Mouse (Mus musculus): ENCODE data around the gene Trh.
A peak's percentile ranks its signal among the peaks of the same experiment; 100 is the strongest.

Gene Trh

DNA sequence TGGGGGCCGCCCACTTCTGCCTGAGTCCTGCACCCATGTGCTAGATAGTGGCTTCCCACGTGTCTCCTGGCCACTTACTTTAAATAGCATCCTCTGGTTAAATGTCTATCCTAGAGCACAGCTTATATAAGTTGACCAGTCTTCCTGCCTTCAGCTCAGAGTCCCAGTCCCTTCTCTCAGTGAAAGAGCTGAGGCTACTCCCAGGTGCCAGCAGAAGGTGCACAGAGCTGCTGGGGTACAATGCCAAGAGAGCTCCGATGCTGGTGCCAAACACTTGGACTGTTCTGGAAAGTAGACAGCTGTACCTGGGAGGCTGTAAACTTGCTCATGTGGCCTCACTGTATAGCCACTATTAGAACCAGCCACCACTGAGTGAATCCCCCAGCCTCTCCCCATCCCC, 22.4 kb downstream of the Trh start:
- no peak for DNase-seq (ENCODE audit: low read depth, low spot score)

DNA sequence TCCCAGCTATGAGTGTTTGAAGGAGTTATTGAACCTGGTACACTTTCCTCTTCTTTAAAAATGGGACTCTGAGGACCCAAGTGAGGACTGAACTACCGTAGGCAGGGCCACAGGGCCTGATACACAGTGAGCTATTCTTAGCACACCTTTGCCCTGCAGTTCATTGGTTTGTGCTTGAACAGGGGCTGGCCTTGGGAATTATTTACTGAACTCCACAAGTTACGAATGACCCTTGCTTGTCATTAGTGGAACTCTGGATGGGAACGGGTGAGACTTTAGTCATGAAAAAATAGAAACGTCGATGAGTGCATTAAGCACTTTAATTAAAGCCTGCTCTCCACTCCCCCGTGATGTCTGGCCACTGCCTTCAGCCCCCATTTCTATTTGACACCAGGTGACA, 22.8 kb downstream of the Trh start:
- DNase-seq (ENCODE audit: low read depth, low spot score), result no peak

DNA sequence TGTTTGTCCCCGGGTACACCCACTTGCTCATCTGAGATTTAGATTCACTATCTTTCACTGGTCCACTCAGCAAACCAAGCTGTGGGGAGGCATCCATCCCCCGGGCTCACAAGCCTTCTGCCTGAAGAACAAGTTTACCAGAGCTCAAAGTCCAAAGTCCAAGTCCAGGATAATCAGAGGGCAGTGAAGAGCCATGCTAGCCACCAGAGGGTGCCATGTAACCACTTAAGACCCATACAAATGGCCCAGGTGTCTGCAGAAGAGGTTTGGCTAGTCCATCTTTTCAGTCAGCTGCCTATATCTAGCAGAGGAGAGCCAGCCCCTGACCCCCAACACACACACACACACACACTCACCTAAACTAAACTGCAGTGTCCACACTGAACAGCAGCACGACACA, 25.0 kb downstream of the Trh start:
- peak; percentile 43 for DNase-seq (ENCODE audit: low read depth, low spot score)

DNA sequence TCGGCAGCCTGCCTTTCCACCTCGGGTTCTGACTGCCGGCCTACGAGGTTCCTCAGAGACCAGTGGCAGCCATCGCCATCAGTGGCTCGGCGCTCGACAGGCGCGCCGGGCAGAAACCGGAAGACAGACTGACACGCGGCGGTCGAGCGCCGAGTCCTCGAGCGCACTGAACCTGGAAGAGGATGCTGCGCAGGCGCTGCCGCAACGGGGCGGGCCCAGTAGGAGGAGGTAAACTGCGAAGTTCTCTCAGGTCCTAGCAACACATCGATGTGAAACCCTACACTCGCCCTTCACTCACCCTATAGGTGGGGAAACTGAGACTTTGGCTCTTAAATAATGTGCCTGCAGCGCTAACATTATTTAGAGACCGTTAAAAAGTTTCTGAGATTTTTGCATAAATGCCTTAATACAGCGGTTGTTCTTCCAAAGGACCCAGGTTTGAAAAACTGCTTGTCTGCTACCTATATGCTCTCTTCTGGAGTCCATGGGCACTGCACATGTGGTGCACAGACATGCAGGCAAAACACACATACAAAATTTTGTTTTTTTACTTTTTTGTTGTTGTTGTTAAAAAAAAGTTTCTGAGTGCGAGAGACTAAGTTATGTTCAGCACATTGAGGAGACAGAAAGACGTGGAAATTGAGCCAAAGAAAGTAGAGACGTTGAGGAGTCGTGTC, 29.5 kb downstream of the Trh start, which contains the start of gene Rbsn:
Gene Rbsn, minus strand, starts transcription at position 153 of the 677 bp plus-strand sequence.
- peak; percentile 94 for DNase-seq (ENCODE audit: low read depth, low spot score)

DNA sequence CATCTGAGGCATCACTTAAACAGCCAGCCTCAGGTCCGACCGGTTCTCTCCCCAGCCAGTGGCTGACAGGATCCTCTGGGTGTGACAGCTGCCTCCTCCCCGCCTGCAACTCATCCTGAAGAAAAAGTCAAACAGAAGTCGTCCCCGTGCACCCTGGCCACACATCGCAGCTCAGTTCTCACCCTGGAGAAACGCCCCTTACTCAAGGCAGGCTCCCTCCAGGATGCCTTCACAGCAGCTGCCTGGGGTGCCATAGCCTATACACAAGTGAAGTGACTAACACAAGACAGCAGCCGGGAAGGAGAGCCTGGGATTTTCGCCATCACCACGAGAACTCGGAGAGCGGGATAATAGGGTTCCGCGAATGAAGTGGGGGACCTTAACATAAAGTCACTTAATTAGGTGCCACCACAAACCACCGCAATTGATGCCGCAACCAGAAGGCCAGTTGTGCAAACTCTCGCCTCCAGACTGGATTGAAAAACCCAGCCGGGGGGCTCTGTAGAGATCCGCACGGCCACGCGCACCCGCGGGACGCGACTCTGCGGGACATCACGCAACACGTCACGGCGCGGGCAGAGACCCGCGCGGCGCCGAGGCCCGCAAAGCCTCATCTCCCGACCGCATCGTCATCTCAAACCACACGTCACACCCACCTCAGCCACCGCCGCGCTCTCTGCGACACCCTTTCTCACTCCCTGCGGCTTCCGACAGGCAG, 30.2 kb downstream of the Trh start:
- no peak for DNase-seq (ENCODE audit: low read depth, low spot score)

DNA sequence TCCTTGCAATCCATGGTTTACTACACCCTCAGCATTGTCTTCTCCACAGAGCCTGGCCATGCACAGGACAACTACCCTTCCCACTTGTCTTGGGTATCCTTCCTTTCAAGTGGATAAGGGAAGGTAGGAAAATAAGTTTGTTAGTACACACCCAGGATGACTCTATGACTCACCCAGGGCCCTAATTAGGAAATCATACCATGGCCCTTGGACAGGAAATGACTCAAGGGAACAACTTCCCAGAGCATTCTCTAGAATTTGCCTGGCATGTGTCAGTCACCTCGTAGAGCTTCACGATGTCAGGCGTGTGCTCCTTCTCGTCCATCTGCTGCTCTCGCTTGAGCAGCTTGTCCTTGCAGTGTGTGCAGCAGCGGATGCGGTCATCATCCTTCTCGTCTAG, 45.0 kb downstream of the Trh start:
- DNase-seq (ENCODE audit: low read depth, low spot score), result no peak
